Mouse (Mus musculus) lung, embryonic 16.5 days (tissue): ENCODE measurements at regions not wholly inside any gene's neighbourhood (a gene's known extent, or its start where the extent isn't known, plus 50 kb on each side); places are given as distances from the start of the nearest gene placed in this dataset.

Source experiments
- ATAC-seq: fragments of 200-750 bp; cut with Nextera tagmentation; 2 replicates; pipeline ENCODE4 v1.8.0; 2017; ENCODE audit warnings: low read depth, mild to moderate bottlenecking, moderate library complexity
- H3K27ac ChIP-seq: fragments of 300-500 bp; sonication (generic); 2 replicates; pipeline ENCODE4 v1.5.1; 2014; ENCODE audit warnings: mild to moderate bottlenecking, control low read depth, low read length
- H3K27me3 ChIP-seq: fragments of 300-500 bp; sonication (generic); 2 replicates; pipeline ENCODE4 v1.6.1; 2014; ENCODE audit warnings: low read depth, low read length, mixed read lengths; ENCODE audit not compliant: control insufficient read depth, insufficient read depth
- H3K36me3 ChIP-seq: fragments of 300-500 bp; sonication (generic); 2 replicates; pipeline ENCODE4 v1.6.1; 2014; ENCODE audit warnings: low read length; ENCODE audit not compliant: control insufficient read depth, insufficient read depth
- H3K4me1 ChIP-seq: fragments of 300-500 bp; sonication (generic); replicated peaks from 2 replicates; pipeline ENCODE4 v1.6.1; 2014; ENCODE audit warnings: low read length, mixed read lengths; ENCODE audit not compliant: control insufficient read depth, insufficient read depth
- H3K4me2 ChIP-seq: fragments of 300-500 bp; sonication (generic); 2 replicates; pipeline ENCODE4 v1.6.1; 2014; ENCODE audit warnings: low read depth, low read length, control low read depth
- H3K4me3 ChIP-seq: fragments of 300-500 bp; sonication (generic); 2 replicates; pipeline ENCODE4 v1.5.1; 2014; ENCODE audit warnings: mild to moderate bottlenecking, low read length, control low read depth
- H3K9ac ChIP-seq: fragments of 300-500 bp; sonication (generic); 2 replicates; pipeline ENCODE4 v1.6.1; 2014; ENCODE audit warnings: low read length, control low read depth
- H3K9me3 ChIP-seq: fragments of 300-500 bp; sonication (generic); 2 replicates; pipeline ENCODE4 v1.6.1; 2016; ENCODE audit warnings: low read length; ENCODE audit not compliant: control insufficient read depth
- WGBS: fragments of 180-500 bp; shearing (Covaris S2); extraction: QIAGEN DNeasy Blood & Tissue Kit; methylation state at CpG from one replicate; pipeline ENCODE4 v1.1.7; 2014; 5-methylcytosine and 5-hydroxymethylcytosine counted together

DNA sequence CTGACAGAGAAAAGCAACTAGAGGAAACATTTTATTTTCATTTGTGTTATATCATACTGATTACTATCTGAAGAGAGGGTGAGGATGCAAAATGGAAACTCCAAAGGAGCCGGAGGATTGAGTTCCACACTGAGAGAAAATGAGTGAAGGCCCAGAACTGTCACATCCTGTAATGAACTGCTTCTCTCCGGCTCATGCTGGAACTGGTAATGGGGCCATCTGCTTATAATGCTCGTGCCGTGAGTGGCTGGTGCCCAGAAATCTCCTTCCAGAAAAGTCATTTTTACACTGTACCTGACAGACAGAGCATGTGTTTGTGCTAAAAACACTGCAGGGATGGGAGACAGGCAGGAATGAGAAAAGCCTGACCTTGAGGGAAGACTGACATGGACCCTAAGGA, 483.5 kb upstream of the Pkdcc start:
- ATAC-seq = no peak
- Histone ChIP-seq H3K4me1 (no peaks in the 10 kb centered on the region), H3K27me3 (no peaks in the 10 kb centered on the region), H3K4me2 (no peak overlapping the region), H3K27ac (no peak overlapping the region), H3K9me3 (no peaks in the 10 kb centered on the region), H3K4me3 (no peak overlapping the region), H3K9ac (no peak overlapping the region), H3K36me3 (no peaks in the 10 kb centered on the region)
- WGBS = 69% methylated on average over 4 of the region's 4 CpGs

DNA sequence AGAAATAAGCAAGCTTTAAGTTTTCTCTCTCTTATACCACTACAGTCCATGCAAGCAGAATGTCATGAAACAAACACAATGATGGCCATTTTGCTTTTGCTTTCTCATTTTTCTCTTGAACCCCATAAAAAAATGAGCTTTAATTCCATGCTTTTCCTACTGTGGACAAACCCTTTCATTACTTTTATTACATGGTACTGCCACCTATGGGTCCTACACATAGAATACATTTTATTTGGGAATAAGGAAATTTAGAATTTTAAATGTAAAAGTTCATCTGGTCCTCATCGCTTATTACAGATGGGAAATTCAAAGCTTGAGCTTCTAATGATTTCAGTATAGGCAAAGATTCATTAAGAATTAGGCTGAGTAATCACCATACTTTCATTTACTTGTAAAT, 472.6 kb upstream of the Pkdcc start:
- Histone ChIP-seq H3K9me3 (no peaks in the 10 kb centered on the region), H3K9ac (no peak overlapping the region), H3K4me2 (no peak overlapping the region), H3K27ac (no peak overlapping the region), H3K4me3 (no peak overlapping the region), H3K27me3 (no peaks in the 10 kb centered on the region), H3K36me3 (no peaks in the 10 kb centered on the region), H3K4me1 (no peaks in the 10 kb centered on the region)
- no peak for ATAC-seq
- 88% methylated on average over 1 of the region's 1 CpGs for WGBS

DNA sequence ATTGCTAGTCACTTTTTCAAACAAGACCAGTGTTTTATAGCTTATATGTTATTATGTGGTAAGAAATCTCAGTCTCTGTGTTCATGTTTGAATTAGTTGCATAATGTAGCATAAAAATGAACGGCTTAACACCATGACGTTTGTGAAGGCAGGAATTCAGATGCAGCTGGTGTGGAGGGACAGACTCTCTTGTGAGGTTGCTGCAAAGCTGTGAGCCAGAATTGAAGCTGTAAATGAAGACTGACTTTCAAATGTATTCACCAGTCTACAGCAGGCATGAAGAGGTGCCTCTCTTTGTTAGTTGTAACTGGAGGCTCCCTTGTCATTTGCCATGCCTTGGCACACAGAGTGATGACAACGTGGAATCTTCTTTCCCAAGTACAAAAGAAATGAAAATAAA, 457.7 kb upstream of the Pkdcc start:
- Histone ChIP-seq H3K9ac (no peak overlapping the region), H3K36me3 (no peaks in the 10 kb centered on the region), H3K27me3 (no peaks in the 10 kb centered on the region), H3K27ac (no peak overlapping the region), H3K9me3 (no peaks in the 10 kb centered on the region), H3K4me3 (no peak overlapping the region), H3K4me2 (no peak overlapping the region), H3K4me1 (no peaks in the 10 kb centered on the region)
- ATAC-seq = no peak
- 71% methylated on average over 3 of the region's 3 CpGs for WGBS

DNA sequence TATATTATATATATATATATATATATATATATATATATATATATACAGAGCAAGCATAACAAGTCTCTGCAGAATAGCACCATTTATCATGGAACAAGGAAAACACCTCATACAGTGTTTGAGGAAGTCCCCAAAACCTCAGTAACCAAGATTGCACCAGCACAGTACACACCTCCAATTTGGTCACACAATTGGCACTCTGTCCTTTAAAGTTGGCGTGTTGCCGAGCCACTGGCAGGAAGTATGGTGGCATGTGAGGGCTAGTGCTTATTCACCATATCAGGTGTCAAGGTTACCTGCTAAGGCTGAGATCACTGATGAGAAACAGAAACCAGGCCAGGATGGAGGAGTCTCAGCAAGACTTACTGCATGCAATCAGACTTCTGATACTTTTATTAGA, 436.0 kb upstream of the Pkdcc start:
- Histone ChIP-seq H3K27me3 (no peaks in the 10 kb centered on the region), H3K9ac (no peak overlapping the region), H3K4me1 (no peaks in the 10 kb centered on the region), H3K4me3 (no peak overlapping the region), H3K27ac (no peak overlapping the region), H3K36me3 (no peaks in the 10 kb centered on the region), H3K9me3 (no peaks in the 10 kb centered on the region), H3K4me2 (no peak overlapping the region)
- ATAC-seq = no peak
- 73% methylated on average over 2 of the region's 2 CpGs for WGBS

DNA sequence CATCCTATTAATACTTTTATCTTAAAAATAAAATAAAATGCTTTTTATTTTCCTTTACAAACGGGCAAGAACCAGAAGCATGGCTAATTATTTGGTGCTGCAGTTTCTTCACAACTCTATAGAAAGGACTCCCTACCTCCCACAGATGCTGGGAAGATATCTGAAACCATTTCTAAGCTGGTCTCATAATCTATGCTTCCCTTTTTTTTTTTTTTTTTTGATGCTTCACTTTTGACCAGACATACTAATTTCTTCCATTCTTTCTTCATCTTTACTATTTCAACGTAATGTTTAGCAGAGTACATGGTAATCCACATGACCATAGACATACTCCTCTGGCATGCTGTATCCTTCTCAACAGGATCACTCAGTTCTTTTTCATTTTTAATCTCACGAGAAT, 393.0 kb upstream of the Pkdcc start:
- H3K27me3 ChIP-seq = no peaks in the 10 kb centered on the region
- H3K9me3 ChIP-seq = no peaks in the 10 kb centered on the region
- H3K4me1 ChIP-seq = no peaks in the 10 kb centered on the region
- no peak overlapping the region for H3K9ac ChIP-seq
- no peak overlapping the region for H3K27ac ChIP-seq
- H3K4me3 ChIP-seq = no peak overlapping the region
- no peaks in the 10 kb centered on the region for H3K36me3 ChIP-seq
- H3K4me2 ChIP-seq = no peak overlapping the region
- no peak for ATAC-seq
- WGBS = 56% methylated on average over 3 of the region's 3 CpGs

DNA sequence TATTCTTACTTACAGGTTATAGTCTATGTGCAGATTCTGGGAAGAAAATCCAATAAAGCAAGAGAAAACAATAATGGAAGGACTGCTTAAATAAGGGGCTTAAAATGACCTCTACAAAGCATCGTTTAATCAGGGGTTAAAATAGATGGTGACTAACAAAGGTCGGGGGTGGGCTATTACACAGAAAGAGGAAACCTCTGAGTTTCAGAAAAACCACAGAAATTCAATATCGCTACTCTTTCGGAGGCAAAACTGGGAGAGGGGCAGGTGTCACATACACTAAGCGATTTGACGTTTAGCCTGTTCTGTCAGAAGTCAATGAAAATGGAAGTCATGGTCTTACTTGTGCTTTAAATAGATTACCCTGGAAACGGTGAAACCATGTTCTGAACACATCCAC, 391.0 kb upstream of the Pkdcc start:
- no peak overlapping the region for H3K4me3 ChIP-seq
- no peak for ATAC-seq
- H3K27me3 ChIP-seq = no peaks in the 10 kb centered on the region
- H3K4me2 ChIP-seq = no peak overlapping the region
- WGBS = 75% methylated on average over 7 of the region's 7 CpGs
- no peak overlapping the region for H3K27ac ChIP-seq
- no peak overlapping the region for H3K9ac ChIP-seq
- H3K4me1 ChIP-seq = no peaks in the 10 kb centered on the region
- H3K9me3 ChIP-seq = no peaks in the 10 kb centered on the region
- no peaks in the 10 kb centered on the region for H3K36me3 ChIP-seq

DNA sequence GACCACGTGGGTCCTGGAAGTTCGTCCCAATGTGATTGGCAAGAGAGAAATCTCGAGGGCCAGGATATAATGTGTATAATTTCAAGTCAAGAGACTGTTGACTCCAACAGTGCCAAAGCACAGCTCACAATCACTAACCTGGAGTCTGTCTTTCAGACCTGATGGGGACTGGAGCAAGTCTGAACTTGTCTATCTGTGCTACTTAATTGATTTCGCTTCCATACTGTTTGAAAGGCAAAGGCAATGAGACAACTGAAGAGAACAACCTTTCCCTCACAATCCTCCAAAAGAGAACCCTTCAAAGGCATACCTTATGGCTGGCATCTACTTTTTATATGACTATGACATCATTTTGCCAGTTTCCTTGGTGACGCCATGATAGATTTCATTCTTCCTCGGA, 390.5 kb upstream of the Pkdcc start:
- Histone ChIP-seq H3K27me3 (no peaks in the 10 kb centered on the region), H3K4me3 (no peak overlapping the region), H3K9me3 (no peaks in the 10 kb centered on the region), H3K27ac (no peak overlapping the region), H3K4me2 (no peak overlapping the region), H3K4me1 (no peaks in the 10 kb centered on the region), H3K9ac (no peak overlapping the region), H3K36me3 (no peaks in the 10 kb centered on the region)
- no peak for ATAC-seq
- 77% methylated on average over 6 of the region's 6 CpGs for WGBS

DNA sequence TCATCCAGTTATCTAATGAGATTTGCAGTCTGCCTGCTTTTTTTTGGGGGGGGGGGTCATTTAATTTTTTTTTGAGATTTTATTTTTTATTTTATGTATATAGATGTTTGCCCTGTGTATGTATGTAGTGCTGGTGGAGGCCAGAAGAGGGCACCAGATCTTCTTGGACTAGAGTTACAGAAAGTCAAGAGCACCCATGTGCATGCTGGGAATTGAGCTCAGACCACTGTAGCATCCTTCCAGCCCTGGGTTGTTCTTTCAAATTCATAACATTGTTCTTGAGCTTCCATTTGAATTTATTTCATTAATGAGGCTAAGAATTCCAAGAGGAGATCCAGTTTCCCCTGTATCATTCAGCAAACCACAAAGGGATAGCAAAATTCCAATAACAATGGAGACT, 387.9 kb upstream of the Pkdcc start:
- H3K9ac ChIP-seq = no peak overlapping the region
- no peaks in the 10 kb centered on the region for H3K27me3 ChIP-seq
- H3K9me3 ChIP-seq = no peaks in the 10 kb centered on the region
- no peak overlapping the region for H3K27ac ChIP-seq
- no peaks in the 10 kb centered on the region for H3K36me3 ChIP-seq
- H3K4me2 ChIP-seq = no peak overlapping the region
- ATAC-seq = no peak
- H3K4me3 ChIP-seq = no peak overlapping the region
- H3K4me1 ChIP-seq = no peaks in the 10 kb centered on the region

DNA sequence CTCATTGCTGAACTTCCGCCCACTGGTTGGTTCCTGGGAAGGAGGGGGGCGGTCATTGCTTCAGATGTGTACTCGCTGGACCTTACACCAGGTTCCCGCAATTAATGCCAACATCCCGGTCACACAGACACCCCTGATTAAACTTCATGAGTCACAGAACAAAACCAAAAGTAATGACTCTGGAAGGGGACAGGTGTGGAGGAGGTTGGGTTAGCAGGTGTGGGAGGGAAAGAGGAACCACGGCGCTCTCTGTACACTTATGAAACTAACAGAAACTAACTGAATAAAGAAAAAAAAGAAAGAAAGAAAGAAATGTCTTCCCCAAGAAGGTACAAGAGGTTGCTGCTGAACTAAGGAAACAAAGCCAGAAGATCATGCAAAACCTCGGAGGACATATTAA, 387.3 kb upstream of the Pkdcc start:
- 95% methylated on average over 8 of the region's 8 CpGs for whole genome bisulfite sequencing
- Histone ChIP-seq H3K4me3 (no peak overlapping the region), H3K27me3 (no peaks in the 10 kb centered on the region)

DNA sequence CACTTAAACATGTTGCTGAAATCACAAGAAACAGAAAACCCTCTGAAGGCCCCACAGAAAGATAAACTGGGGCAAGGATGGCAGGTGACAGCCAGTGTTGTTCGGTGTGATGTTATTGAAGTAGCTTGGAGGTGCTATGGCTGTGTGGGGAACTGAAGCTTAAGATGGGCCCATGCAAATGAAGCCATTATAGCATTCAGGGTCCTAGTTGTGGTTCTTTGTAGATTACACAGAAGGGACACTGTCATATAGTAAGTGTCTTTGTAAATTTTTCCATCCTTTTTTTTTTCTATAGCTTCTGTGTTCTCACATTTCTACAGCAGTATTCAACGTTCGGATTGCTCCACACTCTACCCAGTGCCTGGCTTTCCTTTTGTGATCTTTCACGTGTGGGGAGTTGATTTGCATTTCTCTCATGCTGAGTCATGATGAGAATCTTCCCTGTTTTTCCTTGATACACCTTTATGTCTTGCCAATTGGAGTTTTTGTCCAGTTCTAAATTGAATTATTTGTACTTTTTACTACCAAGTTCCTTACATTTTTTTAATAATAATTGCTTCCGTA, 386.6 kb upstream of the Pkdcc start:
- Histone ChIP-seq H3K4me2 (no peak overlapping the region), H3K9ac (no peak overlapping the region), H3K36me3 (no peaks in the 10 kb centered on the region), H3K4me3 (no peak overlapping the region), H3K9me3 (no peaks in the 10 kb centered on the region), H3K4me1 (no peaks in the 10 kb centered on the region), H3K27ac (no peak overlapping the region), H3K27me3 (no peaks in the 10 kb centered on the region)
- no peak for ATAC-seq
- WGBS = 85% methylated on average over 5 of the region's 5 CpGs

More for the DNA sequence above, 387.3 kb upstream of the Pkdcc start:
- Histone ChIP-seq H3K4me2 (no peak overlapping the region), H3K36me3 (no peaks in the 10 kb centered on the region), H3K27ac (no peak overlapping the region), H3K9ac (no peak overlapping the region), H3K9me3 (no peaks in the 10 kb centered on the region), H3K4me1 (no peaks in the 10 kb centered on the region)
- ATAC-seq = no peak
